Mouse (Mus musculus) lung, adult 2 months (tissue): ENCODE results near the gene Astn2. TPM values are rescaled to one million over a fixed set of nuclear protein-coding genes. Genes with fewer than 3 reads are reported as not detected.

Experiments
- DNase-seq: peaks from one replicate; pipeline ENCODE4 v3.0.0; 2022
- H3K4me1 ChIP-seq: fragments of 200-500 bp; 2 replicates; pipeline ENCODE4 v1.6.1; 2011; ENCODE audit warnings: low read length; ENCODE audit not compliant: control insufficient read depth, insufficient read depth
- H3K4me3 ChIP-seq: fragments of 200-500 bp; replicated peaks from 2 replicates; pipeline ENCODE3; 2011; ENCODE audit warnings: low read depth, mild to moderate bottlenecking, control low read depth, low read length; ENCODE audit errors: extremely low read depth
- CTCF ChIP-seq: fragments of 200-500 bp; IDR thresholded peaks from 2 replicates; pipeline ENCODE4 v1.5.1; 2011; ENCODE audit warnings: mild to moderate bottlenecking, low read length, control low read depth; ENCODE audit not compliant: insufficient read depth
- POLR2A ChIP-seq: fragments of 200-500 bp; IDR thresholded peaks from 2 replicates; pipeline ENCODE4 v1.6.1; 2011; ENCODE audit warnings: low read depth, mild to moderate bottlenecking, control low read depth, low read length, borderline replicate concordance; ENCODE audit errors: extremely low read depth
- WGBS: fragments of 180-500 bp; shearing (Covaris S2); methylation state at CpG from one replicate; pipeline ENCODE4 v1.1.7; 2018; 5-methylcytosine and 5-hydroxymethylcytosine counted together
- polyA plus RNA-seq: library from polyadenylated mRNA; depleted of rRNA; stranded (reverse); fragments of >200 nt; gene quantifications from 2 replicates; pipeline ENCODE4 v1.2.3, GENCODE M21; 2012

Gene Astn2
- polyA plus RNA-seq, 1 experiment: 10.7 TPM

- 43% methylated on average over 1 of the region's 1 CpGs for WGBS
- TF ChIP-seq POLR2A (no peak), CTCF (no peak)
- Histone ChIP-seq H3K4me1 (no peaks in the 10 kb centered on the region), H3K4me3 (no peak overlapping the region)
- DNase-seq: no peak
Measured at GRCm38 (mm10) chr4:66027866-66028265, 376.5 kb downstream of the Astn2 start.

- 52% methylated on average over 8 of the region's 8 CpGs for WGBS
- TF ChIP-seq CTCF: no peak
- TF ChIP-seq POLR2A: no peak
- Histone ChIP-seq H3K4me3 (no peak overlapping the region), H3K4me1 (no peaks in the 10 kb centered on the region)
- no peak for DNase-seq
Measured at GRCm38 (mm10) chr4:66025393-66026062, 378.9 kb downstream of the Astn2 start.

GRCm38 (mm10) chr4:66002936-66003335 is 401.5 kb downstream of the Astn2 start:
- Histone ChIP-seq H3K4me1 (no peaks in the 10 kb centered on the region), H3K4me3 (no peak overlapping the region)
- DNase-seq: no peak
- TF ChIP-seq POLR2A: no peak
- TF ChIP-seq CTCF: no peak

- Histone ChIP-seq H3K4me3 (no peak overlapping the region), H3K4me1 (no peaks in the 10 kb centered on the region)
- 83% methylated on average over 2 of the region's 2 CpGs for WGBS
- DNase-seq: no peak
- TF ChIP-seq CTCF (no peak), POLR2A (no peak)
Measured at GRCm38 (mm10) chr4:65983643-65984042, 420.8 kb downstream of the Astn2 start.

GRCm38 (mm10) chr4:65982882-65983281 is 421.5 kb downstream of the Astn2 start:
- TF ChIP-seq CTCF: no peak
- TF ChIP-seq POLR2A: no peak
- no peak for DNase-seq
- H3K4me1 ChIP-seq: no peaks in the 10 kb centered on the region
- WGBS: 43% methylated on average over 4 of the region's 4 CpGs
- H3K4me3 ChIP-seq: no peak overlapping the region

GRCm38 (mm10) chr4:65976251-65976650 is 428.2 kb downstream of the Astn2 start:
- Histone ChIP-seq H3K4me1 (no peaks in the 10 kb centered on the region), H3K4me3 (no peak overlapping the region)
- TF ChIP-seq POLR2A (no peak), CTCF (no peak)
- DNase-seq: no peak
- 72% methylated on average over 3 of the region's 3 CpGs for WGBS

GRCm38 (mm10) chr4:65972395-65972794 is 432.0 kb downstream of the Astn2 start:
- Histone ChIP-seq H3K4me1 (no peaks in the 10 kb centered on the region), H3K4me3 (no peak overlapping the region)
- DNase-seq: no peak
- TF ChIP-seq POLR2A: no peak
- no peak for TF ChIP-seq CTCF
- WGBS: 82% methylated on average over 1 of the region's 1 CpGs

- no peak overlapping the region for H3K4me3 ChIP-seq
- DNase-seq: no peak
- H3K4me1 ChIP-seq: no peaks in the 10 kb centered on the region
- 54% methylated on average over 2 of the region's 2 CpGs for WGBS
- no peak for TF ChIP-seq CTCF
- TF ChIP-seq POLR2A: no peak
Measured at GRCm38 (mm10) chr4:65969318-65969717, 435.1 kb downstream of the Astn2 start.

GRCm38 (mm10) chr4:65964604-65965003 is 439.8 kb downstream of the Astn2 start:
- no peak for DNase-seq
- TF ChIP-seq CTCF: no peak
- TF ChIP-seq POLR2A: no peak
- WGBS: 55% methylated on average over 3 of the region's 3 CpGs
- Histone ChIP-seq H3K4me1 (no peaks in the 10 kb centered on the region), H3K4me3 (no peak overlapping the region)

- Histone ChIP-seq H3K4me3 (no peak overlapping the region), H3K4me1 (no peaks in the 10 kb centered on the region)
- DNase-seq: peak; percentile 5
- TF ChIP-seq CTCF: no peak
- no peak for TF ChIP-seq POLR2A
- 74% methylated on average over 5 of the region's 5 CpGs for WGBS
Measured at GRCm38 (mm10) chr4:65959188-65959759, 445.1 kb downstream of the Astn2 start.
